Mouse (Mus musculus) E14TG2a.4 (cell line): ENCODE data around the gene Oas1h.

Experiments used
- CTCF ChIP-seq: conservative IDR thresholded peaks from 2 replicates; pipeline ENCODE4 v1.5.1; 2014; ENCODE audit warnings: low read length
- NANOG ChIP-seq: IDR thresholded peaks from 2 replicates; pipeline ENCODE4 v1.6.1; 2014; ENCODE audit warnings: borderline replicate concordance, low read length, mixed read lengths
- POU5F1 ChIP-seq: IDR thresholded peaks from 2 replicates; pipeline ENCODE4 v1.6.1; 2014; ENCODE audit warnings: low read length, borderline replicate concordance

GRCm38 (mm10) chr5:120811951-120812819 lies 49.0 kb upstream of the Oas1h start, which contains the start of gene Oas1c:
- no peak for TF ChIP-seq CTCF
- no peak for TF ChIP-seq POU5F1
- no peak for TF ChIP-seq NANOG
